Mouse (Mus musculus) C2C12 (cell line): ENCODE results near the gene Galt.

Experiments used
- CEBPB ChIP-seq: IDR thresholded peaks from one replicate; pipeline ENCODE4 v1.6.1; 2011; ENCODE audit warnings: low read depth, mild to moderate bottlenecking, control low read depth, moderate library complexity
- CTCF ChIP-seq: IDR thresholded peaks from one replicate; pipeline ENCODE4 v1.5.1; 2011; ENCODE audit not compliant: control insufficient read depth, insufficient read depth, insufficient read length
- FOSL1 ChIP-seq: IDR thresholded peaks from one replicate; pipeline ENCODE4 v1.8.0; 2011; ENCODE audit warnings: mild to moderate bottlenecking, low read length; ENCODE audit not compliant: poor library complexity, insufficient read depth, severe bottlenecking
- MAX ChIP-seq: IDR thresholded peaks from one replicate; pipeline ENCODE4 v1.6.1; 2011; ENCODE audit warnings: mild to moderate bottlenecking, control low read depth
- MYOD1 ChIP-seq: IDR thresholded peaks from one replicate; pipeline ENCODE4 v1.6.1; 2011; ENCODE audit warnings: low read depth; ENCODE audit not compliant: control insufficient read depth, insufficient read length
- MYOG ChIP-seq: IDR thresholded peaks from one replicate; pipeline ENCODE4 v1.6.1; 2011; ENCODE audit not compliant: control insufficient read depth, insufficient read length; ENCODE audit errors: extremely low read depth
- USF1 ChIP-seq: IDR thresholded peaks from one replicate; pipeline ENCODE4 v1.6.1; 2011; ENCODE audit warnings: low read depth, mild to moderate bottlenecking, control low read depth, moderate library complexity

DNA sequence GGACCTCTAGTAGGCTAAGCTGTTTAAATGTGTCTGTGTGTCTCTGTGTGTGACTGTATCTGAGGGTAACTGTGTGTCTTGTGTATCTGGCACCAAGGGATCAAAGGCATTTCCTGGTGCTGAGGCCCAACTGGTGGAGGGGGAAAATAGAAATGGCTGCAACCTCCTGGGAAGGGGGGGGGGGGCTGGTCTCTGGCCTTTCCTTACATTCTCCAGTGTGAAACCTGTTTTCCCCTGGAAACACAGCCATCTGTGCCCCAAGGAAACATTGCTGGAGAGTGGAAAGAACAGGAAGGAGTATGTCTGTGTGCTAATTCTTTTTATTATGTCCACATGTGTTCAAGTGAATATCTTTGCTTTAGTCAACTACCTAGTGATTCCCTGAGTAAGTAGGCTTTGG, 6.7 kb downstream of the Galt start:
- TF ChIP-seq CTCF (no peak), USF1 (no peak), FOSL1 (no peak), MAX (no peak), MYOG (no peak), CEBPB (no peak), MYOD1 (no peak)
